Mouse (Mus musculus) hindbrain, embryonic 14.5 days (tissue): ENCODE data around the gene Gm10491. TPM values are rescaled to one million over a fixed set of nuclear protein-coding genes. Genes with fewer than 3 reads are reported as not detected.

ENCODE experiments used
- ATAC-seq: fragments of 200-750 bp; cut with Nextera tagmentation; 2 replicates; pipeline ENCODE4 v1.8.0; 2017; ENCODE audit warnings: moderate number of reproducible peaks, mild to moderate bottlenecking, moderate TSS enrichment, moderate library complexity; ENCODE audit not compliant: low FRiP score
- DNase-seq: peaks from one replicate; pipeline ENCODE4 v3.0.0-alpha.2; 2015; ENCODE audit warnings: low spot score
- H3K27ac ChIP-seq: fragments of 300-500 bp; sonication (generic); 2 replicates; pipeline ENCODE4 v1.5.1; 2014; ENCODE audit warnings: mild to moderate bottlenecking, moderate library complexity
- H3K27me3 ChIP-seq: fragments of 300-500 bp; sonication (generic); 2 replicates; pipeline ENCODE4 v1.6.1; 2014; ENCODE audit warnings: mild to moderate bottlenecking, low read length, mixed read lengths; ENCODE audit not compliant: control insufficient read depth, insufficient read depth
- H3K36me3 ChIP-seq: fragments of 300-500 bp; sonication (generic); replicated peaks from 2 replicates; pipeline ENCODE4 v1.6.1; 2014; ENCODE audit not compliant: control insufficient read depth, insufficient read depth
- H3K4me1 ChIP-seq: fragments of 300-500 bp; sonication (generic); replicated peaks from 2 replicates; pipeline ENCODE4 v1.6.1; 2014; ENCODE audit warnings: antibody characterized with exemption, low read length, mixed read lengths; ENCODE audit not compliant: control insufficient read depth, insufficient read depth
- H3K4me2 ChIP-seq: fragments of 300-500 bp; sonication (generic); replicated peaks from 2 replicates; pipeline ENCODE4 v1.6.1; 2014; ENCODE audit warnings: mild to moderate bottlenecking, moderate library complexity
- H3K4me3 ChIP-seq: fragments of 300-500 bp; sonication (generic); replicated peaks from 2 replicates; pipeline ENCODE4 v1.5.1; 2014; ENCODE audit warnings: mild to moderate bottlenecking, low read length
- H3K9ac ChIP-seq: fragments of 300-500 bp; sonication (generic); 2 replicates; pipeline ENCODE4 v1.6.1; 2014
- H3K9me3 ChIP-seq: fragments of 300-500 bp; sonication (generic); 2 replicates; pipeline ENCODE4 v1.6.1; 2016; ENCODE audit warnings: low read length; ENCODE audit not compliant: control insufficient read depth
- WGBS: fragments of 180-500 bp; shearing (Covaris S2); extraction: QIAGEN DNeasy Blood & Tissue Kit; methylation state at CpG from one replicate; pipeline ENCODE4 v1.1.7; 2014; 5-methylcytosine and 5-hydroxymethylcytosine counted together
- polyA plus RNA-seq: library from polyadenylated mRNA; unstranded; fragments of >200 nt; fragmentation: Nextera tagmentation; extraction: Ambion mirVana; gene quantifications from 2 replicates; pipeline ENCODE4 v1.2.1, GENCODE M21; 2014

The Gm10491 gene
- polyA plus RNA-seq, 1 experiment from 2014 or later: not detected

- peak; percentile 85 for DNase-seq
- Histone ChIP-seq H3K27me3 (no peaks in the 10 kb centered on the region), H3K9me3 (no peaks in the 10 kb centered on the region), H3K4me2 (peak within 1 kb of the TSS; percentile 58), H3K9ac (peak within 1 kb of the TSS; percentile 64), H3K27ac (peak within 1 kb of the TSS; percentile 73), H3K36me3 (peaks cover 15% of the 10 kb centered on the region), H3K4me1 (0 out of 2 replicates have a peak, but pooled peaks cover 6% of the 10 kb centered on the region), H3K4me3 (peak within 1 kb of the TSS; percentile 55)
- ATAC-seq: peak; percentile 97
- 16% methylated on average over 59 of the region's 62 CpGs for WGBS
These were observed 8.5 kb downstream of the Gm10491 start, which contains the start of the genes Pqbp1 and Timm17b for GRCm38 (mm10) chrX:7898880-7899874. TSS of gene Pqbp1 (minus strand) at chrX:7899269. TSS of gene Timm17b (plus strand) at chrX:7899357.

GRCm38 (mm10) chrX:7898211-7898610 is 9.4 kb downstream of the Gm10491 start:
- H3K9ac ChIP-seq: peak overlapping the region; percentile 64
- 34% methylated on average over 13 of the region's 13 CpGs for WGBS
- H3K27me3 ChIP-seq: no peaks in the 10 kb centered on the region
- 0 out of 2 replicates have a peak, but pooled peaks cover 6% of the 10 kb centered on the region for H3K4me1 ChIP-seq
- H3K27ac ChIP-seq: peak overlapping the region; percentile 73
- DNase-seq (no peak), ATAC-seq (no peak)
- peak overlapping the region; percentile 55 for H3K4me3 ChIP-seq
- peak overlapping the region; percentile 58 for H3K4me2 ChIP-seq
- peaks cover 17% of the 10 kb centered on the region for H3K36me3 ChIP-seq
- no peaks in the 10 kb centered on the region for H3K9me3 ChIP-seq

- ATAC-seq (peak; percentile 88), DNase-seq (peak; percentile 58)
- Histone ChIP-seq H3K4me2 (peak within 1 kb of the TSS; percentile 60), H3K36me3 (no peaks in the 10 kb centered on the region), H3K27me3 (no peaks in the 10 kb centered on the region), H3K4me1 (peaks cover 11% of the 10 kb centered on the region; the same call in 1 of the 2 replicates), H3K27ac (peak within 1 kb of the TSS; percentile 91), H3K4me3 (peak within 1 kb of the TSS; percentile 55), H3K9me3 (no peaks in the 10 kb centered on the region), H3K9ac (peak within 1 kb of the TSS; percentile 60)
- WGBS: 27% methylated on average over 49 of the region's 49 CpGs
These were observed 23.6 kb downstream of the Gm10491 start, which contains the start of gene Slc35a2 for GRCm38 (mm10) chrX:7883841-7884567. TSS of gene Slc35a2 (plus strand) at chrX:7884028.

GRCm38 (mm10) chrX:7879819-7880218 is 27.8 kb downstream of the Gm10491 start:
- WGBS: 16% methylated on average over 11 of the region's 11 CpGs

GRCm38 (mm10) chrX:7878495-7878894 is 29.1 kb downstream of the Gm10491 start:
- DNase-seq (no peak), ATAC-seq (peak; percentile 60; the same call in 1 of the 2 replicates)
- WGBS: 23% methylated on average over 21 of the region's 21 CpGs
- Histone ChIP-seq H3K9me3 (no peaks in the 10 kb centered on the region), H3K27ac (no peak overlapping the region), H3K4me3 (peak overlapping the region; percentile 51), H3K27me3 (no peaks in the 10 kb centered on the region), H3K4me2 (peak overlapping the region; percentile 86), H3K36me3 (peaks cover 11% of the 10 kb centered on the region), H3K4me1 (peaks cover 11% of the 10 kb centered on the region; the same call in 1 of the 2 replicates), H3K9ac (peak overlapping the region; percentile 58)

More at GRCm38 (mm10) chrX:7879819-7880218, 27.8 kb downstream of the Gm10491 start:
- Histone ChIP-seq H3K36me3 (no peaks in the 10 kb centered on the region), H3K4me1 (peaks cover 13% of the 10 kb centered on the region; the same call in 1 of the 2 replicates), H3K4me2 (peak overlapping the region; percentile 86), H3K9me3 (no peaks in the 10 kb centered on the region), H3K27me3 (no peaks in the 10 kb centered on the region), H3K4me3 (peak overlapping the region; percentile 51), H3K9ac (peak overlapping the region; percentile 28), H3K27ac (peak overlapping the region; percentile 14; the same call in 1 of the 2 replicates)
- peak; percentile 51 for ATAC-seq
- peak; percentile 71 for DNase-seq

- Histone ChIP-seq H3K36me3 (peaks cover 15% of the 10 kb centered on the region), H3K4me2 (peak within 1 kb of the TSS; percentile 86), H3K27me3 (no peaks in the 10 kb centered on the region), H3K9ac (peak within 1 kb of the TSS; percentile 58), H3K9me3 (no peaks in the 10 kb centered on the region), H3K4me1 (peaks cover 11% of the 10 kb centered on the region; the same call in 1 of the 2 replicates), H3K27ac (peak within 1 kb of the TSS; percentile 51), H3K4me3 (peak within 1 kb of the TSS; percentile 51)
- WGBS: 11% methylated on average over 37 of the region's 38 CpGs
- peak; percentile 76 for DNase-seq
- peak; percentile 91 for ATAC-seq
These were observed 29.6 kb downstream of the Gm10491 start, which contains the start of gene Pim2 for GRCm38 (mm10) chrX:7878007-7878419. TSS of gene Pim2 (plus strand) at chrX:7878262.

GRCm38 (mm10) chrX:7869826-7870225 is 37.8 kb downstream of the Gm10491 start:
- no peak overlapping the region for H3K4me3 ChIP-seq
- ATAC-seq (no peak), DNase-seq (no peak)
- H3K9me3 ChIP-seq: no peaks in the 10 kb centered on the region
- no peak overlapping the region for H3K4me2 ChIP-seq
- H3K27ac ChIP-seq: no peak overlapping the region
- WGBS: 36% methylated on average over 3 of the region's 3 CpGs
- no peaks in the 10 kb centered on the region for H3K27me3 ChIP-seq
- H3K36me3 ChIP-seq: peaks cover 40% of the 10 kb centered on the region
- H3K4me1 ChIP-seq: no peaks in the 10 kb centered on the region
- H3K9ac ChIP-seq: no peak overlapping the region

GRCm38 (mm10) chrX:7868506-7868905 is 39.1 kb downstream of the Gm10491 start:
- Histone ChIP-seq H3K9ac (no peak overlapping the region), H3K4me2 (no peak overlapping the region), H3K36me3 (peaks cover 29% of the 10 kb centered on the region), H3K27ac (no peak overlapping the region), H3K27me3 (no peaks in the 10 kb centered on the region), H3K9me3 (no peaks in the 10 kb centered on the region), H3K4me3 (no peak overlapping the region), H3K4me1 (no peaks in the 10 kb centered on the region)
- ATAC-seq (no peak), DNase-seq (no peak)
- 46% methylated on average over 2 of the region's 2 CpGs for WGBS
